Mouse (Mus musculus) heart, embryonic 11.5 days (tissue): ENCODE measurements at regions not wholly inside any gene's neighbourhood (a gene's known extent, or its start where the extent isn't known, plus 50 kb on each side); places are given as distances from the start of the nearest gene placed in this dataset.

Experiments
- ATAC-seq: fragments of 200-750 bp; cut with Nextera tagmentation; replicated peaks from 2 replicates; pipeline ENCODE4 v1.8.0; 2017; ENCODE audit warnings: moderate library complexity; ENCODE audit not compliant: insufficient number of reproducible peaks, low FRiP score, low TSS enrichment
- H3K27ac ChIP-seq: fragments of 300-500 bp; sonication (generic); 2 replicates; pipeline ENCODE4 v1.5.1; 2014; ENCODE audit warnings: mild to moderate bottlenecking, low read depth, low read length
- H3K27me3 ChIP-seq: fragments of 300-500 bp; sonication (generic); 2 replicates; pipeline ENCODE4 v1.6.1; 2014; ENCODE audit warnings: mild to moderate bottlenecking, low read length, mixed read lengths; ENCODE audit not compliant: control insufficient read depth, insufficient read depth
- H3K36me3 ChIP-seq: fragments of 300-500 bp; sonication (generic); 2 replicates; pipeline ENCODE4 v1.6.1; 2014; ENCODE audit warnings: mild to moderate bottlenecking, low read length, moderate library complexity, mixed read lengths; ENCODE audit not compliant: control insufficient read depth, insufficient read depth
- H3K4me1 ChIP-seq: fragments of 300-500 bp; sonication (generic); 2 replicates; pipeline ENCODE4 v1.6.1; 2014; ENCODE audit warnings: low read length; ENCODE audit not compliant: control insufficient read depth, insufficient read depth
- H3K4me2 ChIP-seq: fragments of 300-500 bp; sonication (generic); 2 replicates; pipeline ENCODE4 v1.6.1; 2014; ENCODE audit warnings: mild to moderate bottlenecking, moderate library complexity
- H3K4me3 ChIP-seq: fragments of 300-500 bp; sonication (generic); 2 replicates; pipeline ENCODE4 v1.5.1; 2014; ENCODE audit warnings: low read depth, low read length
- H3K9ac ChIP-seq: fragments of 300-500 bp; sonication (generic); 2 replicates; pipeline ENCODE4 v1.6.1; 2014; ENCODE audit warnings: mild to moderate bottlenecking, low read depth, low read length, moderate library complexity
- H3K9me3 ChIP-seq: fragments of 300-500 bp; sonication (generic); replicated peaks from 2 replicates; pipeline ENCODE4 v1.6.1; 2016; ENCODE audit warnings: low read length; ENCODE audit not compliant: control insufficient read depth
- WGBS: fragments of 180-500 bp; shearing (Covaris S2); extraction: QIAGEN DNeasy Blood & Tissue Kit; methylation state at CpG from one replicate; pipeline ENCODE4 v1.1.7; 2014; ENCODE audit not compliant: insufficient replicate concordance; 5-methylcytosine and 5-hydroxymethylcytosine counted together

DNA sequence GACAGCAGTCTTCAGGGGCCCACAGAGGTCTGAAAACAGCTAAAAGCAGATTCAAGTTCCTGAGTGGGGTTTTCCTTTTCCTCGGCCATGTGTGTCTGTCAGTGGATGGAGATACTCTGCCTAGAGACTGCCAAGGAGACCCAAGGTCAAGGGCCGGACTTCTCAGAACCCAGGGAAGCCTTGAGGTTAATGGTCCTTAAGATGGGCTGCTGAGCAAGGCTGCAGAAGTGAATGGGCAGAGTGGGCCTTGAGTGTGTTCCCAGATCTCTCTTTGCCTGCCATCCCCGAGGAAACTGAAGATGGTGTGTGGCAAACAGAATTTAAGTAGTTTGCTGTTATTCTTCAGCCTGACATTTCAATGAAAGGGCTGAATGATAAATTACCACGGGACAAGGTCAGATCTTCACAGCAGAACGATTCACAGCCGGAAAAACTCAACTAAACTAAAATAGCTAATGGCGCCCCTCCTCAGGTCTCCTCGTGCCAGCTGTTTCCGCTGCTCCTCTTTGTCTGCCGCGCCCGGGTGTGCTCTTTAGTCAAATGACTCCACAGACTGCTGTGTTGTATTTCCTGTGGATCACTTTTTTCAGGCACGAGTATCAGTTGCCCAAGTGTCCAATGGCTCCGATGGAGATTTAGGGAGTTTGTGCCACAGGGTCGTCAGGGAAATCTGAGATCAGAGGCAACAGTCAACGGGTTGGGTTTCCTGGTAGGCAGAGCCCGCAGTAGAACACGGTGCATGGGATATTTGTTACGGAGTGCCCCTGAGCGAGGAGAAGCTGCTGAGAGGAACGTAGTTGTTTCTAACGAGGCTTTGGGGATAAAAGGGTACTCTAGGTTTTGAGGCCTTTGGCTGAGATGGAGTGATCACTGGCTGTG is 93.5 kb upstream of the Tut7 start:
- Histone ChIP-seq H3K27me3 (no peaks in the 10 kb centered on the region), H3K36me3 (no peaks in the 10 kb centered on the region), H3K9ac (no peak overlapping the region), H3K4me3 (no peak overlapping the region), H3K4me1 (no peaks in the 10 kb centered on the region), H3K27ac (no peak overlapping the region), H3K9me3 (no peaks in the 10 kb centered on the region), H3K4me2 (no peak overlapping the region)
- ATAC-seq = no peak
- 75% methylated on average over 22 of the region's 22 CpGs for WGBS

DNA sequence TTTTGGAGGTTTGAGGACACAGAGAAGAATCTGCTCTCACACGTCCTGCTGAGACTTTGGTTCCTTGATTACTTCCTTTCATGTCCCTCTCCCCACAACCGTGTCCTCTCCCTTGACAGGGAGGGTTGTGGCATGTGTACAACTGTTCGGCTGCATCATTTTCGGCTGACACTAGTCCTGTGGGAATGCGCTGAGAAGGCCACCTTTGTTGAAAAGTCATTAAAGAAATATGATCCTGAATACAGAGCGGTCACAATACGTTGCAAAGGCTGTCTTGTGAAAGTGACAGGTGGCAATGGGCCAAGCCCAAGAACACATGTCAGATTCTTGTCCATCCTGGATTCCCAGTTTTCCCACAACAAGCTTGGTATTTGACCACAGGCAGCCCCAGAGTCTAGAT is 92.8 kb upstream of the Tut7 start:
- ATAC-seq = no peak
- no peaks in the 10 kb centered on the region for H3K27me3 ChIP-seq
- H3K9me3 ChIP-seq = no peaks in the 10 kb centered on the region
- H3K4me1 ChIP-seq = 0 out of 2 replicates have a peak, but pooled peaks cover under 1% of the 10 kb centered on the region
- no peak overlapping the region for H3K27ac ChIP-seq
- no peak overlapping the region for H3K9ac ChIP-seq
- H3K4me3 ChIP-seq = no peak overlapping the region
- WGBS = 76% methylated on average over 7 of the region's 7 CpGs
- H3K36me3 ChIP-seq = no peaks in the 10 kb centered on the region
- no peak overlapping the region for H3K4me2 ChIP-seq

- Histone ChIP-seq H3K4me1 (0 out of 2 replicates have a peak, but pooled peaks cover 5% of the 10 kb centered on the region), H3K27ac (no peak overlapping the region), H3K4me3 (no peak overlapping the region), H3K27me3 (no peaks in the 10 kb centered on the region), H3K9me3 (no peaks in the 10 kb centered on the region), H3K4me2 (no peak overlapping the region), H3K36me3 (no peaks in the 10 kb centered on the region), H3K9ac (no peak overlapping the region)
- ATAC-seq = no peak
- WGBS = 44% methylated on average over 8 of the region's 8 CpGs
Measured at GRCm38 (mm10) chr13:59910179-59911071, 87.5 kb upstream of the Tut7 start.

GRCm38 (mm10) chr13:59909400-59909799 is 86.5 kb upstream of the Tut7 start:
- no peaks in the 10 kb centered on the region for H3K9me3 ChIP-seq
- H3K36me3 ChIP-seq = no peaks in the 10 kb centered on the region
- H3K27me3 ChIP-seq = no peaks in the 10 kb centered on the region
- no peak overlapping the region for H3K27ac ChIP-seq
- no peak overlapping the region for H3K9ac ChIP-seq
- ATAC-seq = no peak
- H3K4me3 ChIP-seq = no peak overlapping the region
- H3K4me2 ChIP-seq = no peak overlapping the region
- H3K4me1 ChIP-seq = 0 out of 2 replicates have a peak, but pooled peaks cover 5% of the 10 kb centered on the region
- WGBS = 69% methylated on average over 4 of the region's 4 CpGs

- Histone ChIP-seq H3K4me2 (no peak overlapping the region), H3K36me3 (no peaks in the 10 kb centered on the region), H3K4me1 (0 out of 2 replicates have a peak, but pooled peaks cover 5% of the 10 kb centered on the region), H3K4me3 (no peak overlapping the region), H3K27ac (no peak overlapping the region), H3K9ac (no peak overlapping the region), H3K27me3 (no peaks in the 10 kb centered on the region), H3K9me3 (no peaks in the 10 kb centered on the region)
- WGBS = 83% methylated on average over 4 of the region's 4 CpGs
- no peak for ATAC-seq
Measured at GRCm38 (mm10) chr13:59908786-59909185, 85.8 kb upstream of the Tut7 start.

DNA sequence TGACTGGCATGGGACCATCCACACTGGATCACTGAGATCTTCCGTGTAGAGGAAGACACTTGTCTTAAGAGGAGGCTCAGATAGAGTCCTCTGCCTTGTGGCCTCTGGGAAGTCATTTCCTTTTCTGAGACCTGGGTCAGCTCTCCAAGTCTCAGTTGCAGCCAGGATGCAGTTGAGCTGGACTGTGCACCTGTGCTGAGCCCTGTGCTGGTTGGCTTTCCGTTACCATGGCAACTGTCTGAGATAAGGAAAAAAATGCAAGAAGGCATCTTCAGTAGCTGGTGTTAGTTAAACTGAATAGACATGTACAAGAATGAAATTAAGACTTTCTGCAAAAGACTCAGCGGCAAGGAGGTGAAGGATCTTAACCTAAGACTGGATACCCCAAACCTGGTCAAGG is 82.5 kb upstream of the Tut7 start:
- H3K9ac ChIP-seq = no peak overlapping the region
- no peaks in the 10 kb centered on the region for H3K9me3 ChIP-seq
- H3K27ac ChIP-seq = no peak overlapping the region
- no peaks in the 10 kb centered on the region for H3K27me3 ChIP-seq
- H3K36me3 ChIP-seq = no peaks in the 10 kb centered on the region
- no peak for ATAC-seq
- no peak overlapping the region for H3K4me2 ChIP-seq
- H3K4me1 ChIP-seq = 0 out of 2 replicates have a peak, but pooled peaks cover 2% of the 10 kb centered on the region
- WGBS = 71% methylated on average over 3 of the region's 3 CpGs
- H3K4me3 ChIP-seq = no peak overlapping the region

DNA sequence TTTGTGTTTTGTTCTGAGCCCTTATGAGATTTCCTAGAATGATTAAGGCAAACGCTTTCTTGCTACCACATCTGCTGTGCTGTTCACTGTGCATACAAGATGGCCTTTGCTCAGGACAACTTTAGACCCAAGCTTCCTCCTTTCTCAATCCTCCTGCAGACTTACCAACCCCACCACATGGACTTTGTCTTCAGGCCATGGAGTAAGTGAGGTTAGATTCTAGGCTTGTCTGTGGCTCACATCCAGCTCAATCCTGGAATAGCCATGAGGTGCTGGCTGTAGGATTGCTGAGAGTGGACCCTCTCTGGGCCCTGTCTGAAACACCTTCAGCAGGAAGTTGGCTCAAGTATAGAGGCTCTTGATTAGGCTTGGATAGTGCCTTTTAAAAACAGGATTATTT is 81.5 kb upstream of the Tut7 start:
- H3K36me3 ChIP-seq = no peaks in the 10 kb centered on the region
- H3K27ac ChIP-seq = no peak overlapping the region
- no peak overlapping the region for H3K4me3 ChIP-seq
- no peaks in the 10 kb centered on the region for H3K4me1 ChIP-seq
- no peak overlapping the region for H3K4me2 ChIP-seq
- no peak for ATAC-seq
- H3K9ac ChIP-seq = no peak overlapping the region
- WGBS = 67% methylated on average over 1 of the region's 1 CpGs
- no peaks in the 10 kb centered on the region for H3K27me3 ChIP-seq
- no peaks in the 10 kb centered on the region for H3K9me3 ChIP-seq

GRCm38 (mm10) chr13:59899521-59899920 is 76.6 kb upstream of the Tut7 start:
- no peaks in the 10 kb centered on the region for H3K4me1 ChIP-seq
- no peaks in the 10 kb centered on the region for H3K9me3 ChIP-seq
- H3K9ac ChIP-seq = no peak overlapping the region
- WGBS = 70% methylated on average over 7 of the region's 7 CpGs
- H3K4me2 ChIP-seq = no peak overlapping the region
- ATAC-seq = no peak
- no peaks in the 10 kb centered on the region for H3K36me3 ChIP-seq
- H3K27me3 ChIP-seq = no peaks in the 10 kb centered on the region
- H3K4me3 ChIP-seq = no peak overlapping the region
- no peak overlapping the region for H3K27ac ChIP-seq
